Mouse (Mus musculus) midbrain, embryonic 10.5 days (tissue): ENCODE results near the gene Nsg1. TPM values are rescaled to one million over a fixed set of nuclear protein-coding genes. Genes with fewer than 3 reads are reported as not detected.
A peak's percentile ranks its signal among the peaks of the same experiment; 100 is the strongest.

Source experiments
- DNase-seq: peaks from one replicate; pipeline ENCODE4 v3.0.0-alpha.2; 2017; ENCODE audit warnings: low spot score
- H3K27ac ChIP-seq: fragments of 300-500 bp; sonication (generic); replicated peaks from 2 replicates; pipeline ENCODE4 v1.5.1; 2016; ENCODE audit warnings: mild to moderate bottlenecking
- H3K27me3 ChIP-seq: fragments of 300-500 bp; sonication (generic); 2 replicates; pipeline ENCODE4 v1.6.1; 2016; ENCODE audit warnings: low read depth, mild to moderate bottlenecking; ENCODE audit not compliant: poor library complexity, severe bottlenecking
- H3K36me3 ChIP-seq: fragments of 300-500 bp; sonication (generic); 2 replicates; pipeline ENCODE4 v1.6.1; 2016; ENCODE audit warnings: mild to moderate bottlenecking, moderate library complexity
- H3K4me1 ChIP-seq: fragments of 300-500 bp; sonication (generic); 2 replicates; pipeline ENCODE4 v1.6.1; 2016
- H3K4me3 ChIP-seq: fragments of 300-500 bp; sonication (generic); 2 replicates; pipeline ENCODE4 v1.5.1; 2016; ENCODE audit warnings: mild to moderate bottlenecking, moderate library complexity
- H3K9me3 ChIP-seq: fragments of 300-500 bp; sonication (generic); replicated peaks from 2 replicates; pipeline ENCODE4 v1.6.1; 2016; ENCODE audit warnings: mild to moderate bottlenecking
- WGBS: fragments of 180-500 bp; shearing (Covaris S2); methylation state at CpG from one replicate; pipeline ENCODE4 v1.1.7; 2016; 5-methylcytosine and 5-hydroxymethylcytosine counted together
- polyA plus RNA-seq: library from polyadenylated mRNA; unstranded; fragments of >200 nt; fragmentation: Nextera tagmentation; extraction: Ambion mirVana; gene quantifications from 2 replicates; pipeline ENCODE4 v1.2.1, GENCODE M21; 2016

Nsg1 gene
- polyA plus RNA-seq, 1 experiment from 2014 or later: 115 TPM

GRCm38 (mm10) chr5:38173766-38174165 is 14.1 kb upstream of the Nsg1 start:
- Histone ChIP-seq H3K27ac (no peak overlapping the region), H3K36me3 (no peaks in the 10 kb centered on the region), H3K9me3 (no peaks in the 10 kb centered on the region; the same call in 1 of the 2 replicates), H3K4me1 (no peaks in the 10 kb centered on the region), H3K4me3 (no peak overlapping the region), H3K27me3 (no peaks in the 10 kb centered on the region; the same call in 1 of the 2 replicates)
- WGBS: 62% methylated on average over 5 of the region's 5 CpGs
- DNase-seq: no peak

- DNase-seq: no peak
- no peaks in the 10 kb centered on the region; the same call in 1 of the 2 replicates for H3K9me3 ChIP-seq
- H3K27ac ChIP-seq: no peak overlapping the region
- H3K4me1 ChIP-seq: peaks cover 5% of the 10 kb centered on the region; the same call in 1 of the 2 replicates
- H3K27me3 ChIP-seq: peaks cover 5% of the 10 kb centered on the region
- H3K36me3 ChIP-seq: no peaks in the 10 kb centered on the region
- WGBS: 87% methylated on average over 11 of the region's 11 CpGs
- H3K4me3 ChIP-seq: no peak overlapping the region
Measured at GRCm38 (mm10) chr5:38168497-38168896, 8.8 kb upstream of the Nsg1 start.

GRCm38 (mm10) chr5:38158947-38159633 is 617 bp downstream of the Nsg1 start:
- peaks cover 28% of the 10 kb centered on the region for H3K4me1 ChIP-seq
- H3K27ac ChIP-seq: peak overlapping the region; percentile 94
- WGBS: under 1% methylated on average over 79 of the region's 79 CpGs
- DNase-seq: peak; percentile 72
- peaks cover 56% of the 10 kb centered on the region for H3K27me3 ChIP-seq
- no peaks in the 10 kb centered on the region for H3K9me3 ChIP-seq
- peaks cover 36% of the 10 kb centered on the region for H3K36me3 ChIP-seq
- peak overlapping the region; percentile 85 for H3K4me3 ChIP-seq

GRCm38 (mm10) chr5:38158501-38158946 is 1.2 kb downstream of the Nsg1 start:
- H3K9me3 ChIP-seq: no peaks in the 10 kb centered on the region
- DNase-seq: peak; percentile 50
- peaks cover 42% of the 10 kb centered on the region for H3K36me3 ChIP-seq
- peak overlapping the region; percentile 85 for H3K4me3 ChIP-seq
- peaks cover 52% of the 10 kb centered on the region for H3K27me3 ChIP-seq
- 4% methylated on average over 17 of the region's 17 CpGs for WGBS
- peaks cover 30% of the 10 kb centered on the region for H3K4me1 ChIP-seq
- H3K27ac ChIP-seq: peak overlapping the region; percentile 94

GRCm38 (mm10) chr5:38157481-38158020 is 2.2 kb downstream of the Nsg1 start:
- DNase-seq: no peak
- H3K9me3 ChIP-seq: no peaks in the 10 kb centered on the region
- H3K36me3 ChIP-seq: peaks cover 52% of the 10 kb centered on the region
- peak overlapping the region; percentile 94; the same call in 1 of the 2 replicates for H3K27ac ChIP-seq
- H3K4me3 ChIP-seq: peak overlapping the region; percentile 85
- 76% methylated on average over 9 of the region's 9 CpGs for WGBS
- H3K4me1 ChIP-seq: peaks cover 39% of the 10 kb centered on the region
- peaks cover 46% of the 10 kb centered on the region for H3K27me3 ChIP-seq

GRCm38 (mm10) chr5:38153636-38154035 is 6.1 kb downstream of the Nsg1 start:
- no peak for DNase-seq
- Histone ChIP-seq H3K4me3 (no peak overlapping the region), H3K9me3 (no peaks in the 10 kb centered on the region), H3K36me3 (peaks cover 91% of the 10 kb centered on the region), H3K4me1 (peaks cover 44% of the 10 kb centered on the region), H3K27ac (no peak overlapping the region), H3K27me3 (peaks cover 7% of the 10 kb centered on the region; the same call in 1 of the 2 replicates)
- WGBS: 92% methylated on average over 5 of the region's 5 CpGs

GRCm38 (mm10) chr5:38152201-38153108 is 7.3 kb downstream of the Nsg1 start:
- peaks cover 100% of the 10 kb centered on the region for H3K36me3 ChIP-seq
- WGBS: 90% methylated on average over 10 of the region's 10 CpGs

GRCm38 (mm10) chr5:38151264-38151663 is 8.4 kb downstream of the Nsg1 start:
- Histone ChIP-seq H3K27me3 (no peaks in the 10 kb centered on the region), H3K36me3 (peaks cover 100% of the 10 kb centered on the region), H3K4me3 (no peak overlapping the region), H3K27ac (no peak overlapping the region), H3K9me3 (no peaks in the 10 kb centered on the region), H3K4me1 (peaks cover 28% of the 10 kb centered on the region)
- DNase-seq: no peak
- 59% methylated on average over 3 of the region's 3 CpGs for WGBS

More at GRCm38 (mm10) chr5:38152201-38153108, 7.3 kb downstream of the Nsg1 start:
- Histone ChIP-seq H3K27ac (no peak overlapping the region), H3K4me1 (peaks cover 32% of the 10 kb centered on the region), H3K4me3 (no peak overlapping the region; the same call in 1 of the 2 replicates), H3K27me3 (peaks cover 5% of the 10 kb centered on the region; the same call in 1 of the 2 replicates), H3K9me3 (no peaks in the 10 kb centered on the region)
- DNase-seq: no peak

- Histone ChIP-seq H3K9me3 (no peaks in the 10 kb centered on the region), H3K36me3 (peaks cover 100% of the 10 kb centered on the region), H3K27ac (no peak overlapping the region), H3K27me3 (no peaks in the 10 kb centered on the region), H3K4me1 (peaks cover 7% of the 10 kb centered on the region), H3K4me3 (no peak overlapping the region)
- 94% methylated on average over 6 of the region's 6 CpGs for WGBS
- no peak for DNase-seq
Measured at GRCm38 (mm10) chr5:38146524-38146923, 13.2 kb downstream of the Nsg1 start.

- Histone ChIP-seq H3K36me3 (peaks cover 100% of the 10 kb centered on the region), H3K27me3 (no peaks in the 10 kb centered on the region), H3K4me1 (no peaks in the 10 kb centered on the region), H3K4me3 (no peak overlapping the region), H3K9me3 (no peaks in the 10 kb centered on the region), H3K27ac (no peak overlapping the region)
- no peak for DNase-seq
- 92% methylated on average over 6 of the region's 6 CpGs for WGBS
Measured at GRCm38 (mm10) chr5:38140893-38141292, 18.8 kb downstream of the Nsg1 start.

- Histone ChIP-seq H3K4me1 (no peaks in the 10 kb centered on the region), H3K36me3 (peaks cover 76% of the 10 kb centered on the region)
- 91% methylated on average over 9 of the region's 9 CpGs for WGBS
Measured at GRCm38 (mm10) chr5:38137163-38137562, 22.5 kb downstream of the Nsg1 start.

GRCm38 (mm10) chr5:38136247-38136646 is 23.5 kb downstream of the Nsg1 start:
- Histone ChIP-seq H3K36me3 (peaks cover 67% of the 10 kb centered on the region), H3K4me1 (no peaks in the 10 kb centered on the region), H3K27ac (no peak overlapping the region), H3K4me3 (no peak overlapping the region), H3K27me3 (no peaks in the 10 kb centered on the region), H3K9me3 (no peaks in the 10 kb centered on the region)
- whole genome bisulfite sequencing: 94% methylated on average over 9 of the region's 9 CpGs
- DNase-seq: no peak

More at GRCm38 (mm10) chr5:38137163-38137562, 22.5 kb downstream of the Nsg1 start:
- no peaks in the 10 kb centered on the region for H3K27me3 ChIP-seq
- H3K4me3 ChIP-seq: no peak overlapping the region
- no peak overlapping the region for H3K27ac ChIP-seq
- DNase-seq: no peak
- H3K9me3 ChIP-seq: no peaks in the 10 kb centered on the region
